Mouse (Mus musculus) intestine, embryonic 14.5 days (tissue): ENCODE data around the gene Tmeff1. TPM values are rescaled to one million over a fixed set of nuclear protein-coding genes. Genes with fewer than 3 reads are reported as not detected.
"Not testable (repeated sequence)": the region's sequence is repeated elsewhere in the genome, so short reads cannot be mapped to it uniquely, and the experiment has no call there.

Experiments used
- ATAC-seq: fragments of 200-750 bp; cut with Nextera tagmentation; replicated peaks from 2 replicates; pipeline ENCODE4 v1.8.0; 2017; ENCODE audit warnings: low read depth, moderate number of reproducible peaks, moderate TSS enrichment, moderate library complexity; ENCODE audit not compliant: low FRiP score, low TSS enrichment
- DNase-seq: peaks from one replicate; pipeline ENCODE4 v3.0.0-alpha.2; 2018; ENCODE audit warnings: low spot score
- H3K27ac ChIP-seq: fragments of 300-500 bp; sonication (generic); 2 replicates; pipeline ENCODE4 v1.5.1; 2014; ENCODE audit warnings: low read depth, mild to moderate bottlenecking, control low read depth
- H3K27me3 ChIP-seq: fragments of 300-500 bp; sonication (generic); replicated peaks from 2 replicates; pipeline ENCODE4 v1.6.1; 2014; ENCODE audit warnings: low read length, control low read depth; ENCODE audit not compliant: control insufficient read depth, insufficient read depth
- H3K36me3 ChIP-seq: fragments of 300-500 bp; sonication (generic); 2 replicates; pipeline ENCODE4 v1.6.1; 2014; ENCODE audit warnings: low read length, control low read depth; ENCODE audit not compliant: control insufficient read depth, insufficient read depth
- H3K4me1 ChIP-seq: fragments of 300-500 bp; sonication (generic); replicated peaks from 2 replicates; pipeline ENCODE4 v1.6.1; 2014; ENCODE audit warnings: low read length, control low read depth, mixed read lengths; ENCODE audit not compliant: control insufficient read depth, insufficient read depth
- H3K4me2 ChIP-seq: fragments of 300-500 bp; sonication (generic); 2 replicates; pipeline ENCODE4 v1.6.1; 2014; ENCODE audit warnings: low read length
- H3K4me3 ChIP-seq: fragments of 300-500 bp; sonication (generic); 2 replicates; pipeline ENCODE4 v1.5.1; 2014; ENCODE audit warnings: low read depth, low read length, control low read depth, mixed read lengths
- H3K9ac ChIP-seq: fragments of 300-500 bp; sonication (generic); 2 replicates; pipeline ENCODE4 v1.6.1; 2014; ENCODE audit warnings: mild to moderate bottlenecking, low read length
- H3K9me3 ChIP-seq: fragments of 300-500 bp; sonication (generic); 2 replicates; pipeline ENCODE4 v1.6.1; 2016; ENCODE audit warnings: low read length, control low read depth; ENCODE audit not compliant: control insufficient read depth
- WGBS: fragments of 180-500 bp; shearing (Covaris S2); extraction: QIAGEN DNeasy Blood & Tissue Kit; methylation state at CpG from one replicate; pipeline ENCODE4 v1.1.7; 2014; 5-methylcytosine and 5-hydroxymethylcytosine counted together
- polyA plus RNA-seq: library from polyadenylated mRNA; unstranded; fragments of >200 nt; fragmentation: Nextera tagmentation; extraction: Ambion mirVana; gene quantifications from 2 replicates; pipeline ENCODE4 v1.2.1, GENCODE M21; 2014

Gene Tmeff1
- polyA plus RNA-seq, 1 experiment from 2014 or later, result 64.5 TPM

DNA sequence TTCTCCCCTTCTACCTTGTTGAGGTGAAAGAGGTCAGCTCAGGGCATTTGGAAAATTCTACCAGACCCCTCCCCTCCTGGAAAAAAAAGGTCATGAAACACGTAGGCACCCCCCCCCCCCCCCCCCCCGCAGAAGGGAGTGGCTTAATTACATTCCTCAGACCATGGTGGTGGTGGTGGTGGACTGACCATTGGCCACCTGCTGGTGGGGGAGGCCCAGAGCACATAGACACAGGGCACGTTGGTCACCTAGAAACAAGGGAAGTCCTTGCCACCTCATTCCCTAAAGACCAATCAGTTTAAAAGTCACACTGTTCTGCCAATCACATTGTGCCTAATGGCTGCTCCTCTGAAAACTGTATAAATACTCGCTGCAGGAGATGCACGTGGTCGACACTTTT is 94.8 kb downstream of the Tmeff1 start:
- not testable (repeated sequence) for H3K9me3 ChIP-seq, DNase-seq, H3K36me3 ChIP-seq, H3K4me3 ChIP-seq, H3K27ac ChIP-seq, H3K4me2 ChIP-seq, H3K9ac ChIP-seq, H3K27me3 ChIP-seq, H3K4me1 ChIP-seq
- WGBS, result 76% methylated on average over 4 of the region's 6 CpGs
- ATAC-seq, result peak; percentile 66; the same call in 1 of the 2 replicates

- H3K36me3 ChIP-seq, result peaks cover 10% of the 10 kb centered on the region; the same call in 1 of the 2 replicates
- H3K4me2 ChIP-seq, result peak overlapping the region; percentile 41
- no peak overlapping the region for H3K4me3 ChIP-seq
- no peak overlapping the region for H3K9ac ChIP-seq
- no peaks in the 10 kb centered on the region for H3K9me3 ChIP-seq
- ATAC-seq, result peak; percentile 38; the same call in 1 of the 2 replicates
- no peaks in the 10 kb centered on the region for H3K27me3 ChIP-seq
- WGBS, result 53% methylated on average over 7 of the region's 7 CpGs
- peaks cover 4% of the 10 kb centered on the region; the same call in 1 of the 2 replicates for H3K4me1 ChIP-seq
- peak; percentile 67 for DNase-seq
- no peak overlapping the region for H3K27ac ChIP-seq
Measured at GRCm38 (mm10) chr4:48680214-48680613, 95.2 kb downstream of the Tmeff1 start.

DNA sequence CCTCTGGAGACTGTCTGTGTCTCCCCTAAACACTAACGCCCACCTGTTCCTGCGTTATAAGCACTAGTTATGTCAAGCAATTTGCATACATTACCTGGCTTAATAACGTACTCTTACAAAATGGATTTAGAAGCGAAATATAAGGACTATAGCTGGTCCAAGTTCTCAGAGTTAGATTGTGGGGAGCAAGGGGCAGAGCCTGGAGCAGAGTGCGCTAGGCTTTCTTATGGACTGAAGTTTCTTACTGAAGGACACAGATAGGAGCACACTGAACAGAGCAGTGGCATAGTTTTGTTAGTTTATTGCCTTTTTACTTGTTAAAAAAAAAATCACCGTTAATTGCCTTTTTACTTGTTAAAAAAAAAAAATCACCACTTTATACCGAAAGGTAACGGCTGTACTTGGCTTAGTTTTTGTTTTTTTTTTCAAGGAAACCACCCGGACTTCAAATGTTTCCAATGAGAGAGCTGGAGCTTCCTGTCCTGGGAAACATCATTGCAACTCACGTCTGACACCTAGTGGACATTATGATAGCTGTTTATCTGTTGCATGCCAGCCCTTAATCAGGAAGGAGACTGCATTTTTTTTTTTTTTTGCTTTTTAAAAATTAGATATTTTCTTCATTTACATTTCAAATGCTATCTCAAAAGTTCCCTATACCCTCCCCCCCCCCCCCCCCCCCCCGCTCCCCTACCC is 95.8 kb downstream of the Tmeff1 start:
- Histone ChIP-seq H3K4me3 (no peak overlapping the region), H3K4me1 (peaks cover 4% of the 10 kb centered on the region; the same call in 1 of the 2 replicates), H3K9me3 (no peaks in the 10 kb centered on the region), H3K36me3 (peaks cover 5% of the 10 kb centered on the region; the same call in 1 of the 2 replicates), H3K4me2 (peak overlapping the region; percentile 41), H3K27ac (0 out of 2 replicates have a peak overlapping the region, but pooled peaks have one; percentile 33), H3K9ac (no peak overlapping the region; the same call in 1 of the 2 replicates), H3K27me3 (no peaks in the 10 kb centered on the region)
- DNase-seq, result peak; percentile 63
- WGBS, result 37% methylated on average over 10 of the region's 11 CpGs
- no peak; the same call in 1 of the 2 replicates for ATAC-seq

GRCm38 (mm10) chr4:48683126-48683525 is 98.2 kb downstream of the Tmeff1 start:
- H3K9ac ChIP-seq, result no peak overlapping the region
- ATAC-seq (no peak), DNase-seq (no peak)
- no peaks in the 10 kb centered on the region for H3K36me3 ChIP-seq
- H3K4me2 ChIP-seq, result no peak overlapping the region
- no peaks in the 10 kb centered on the region for H3K9me3 ChIP-seq
- no peaks in the 10 kb centered on the region for H3K27me3 ChIP-seq
- H3K27ac ChIP-seq, result no peak overlapping the region
- WGBS, result 94% methylated on average over 8 of the region's 8 CpGs
- H3K4me1 ChIP-seq, result peaks cover 4% of the 10 kb centered on the region; the same call in 1 of the 2 replicates
- no peak overlapping the region for H3K4me3 ChIP-seq

DNA sequence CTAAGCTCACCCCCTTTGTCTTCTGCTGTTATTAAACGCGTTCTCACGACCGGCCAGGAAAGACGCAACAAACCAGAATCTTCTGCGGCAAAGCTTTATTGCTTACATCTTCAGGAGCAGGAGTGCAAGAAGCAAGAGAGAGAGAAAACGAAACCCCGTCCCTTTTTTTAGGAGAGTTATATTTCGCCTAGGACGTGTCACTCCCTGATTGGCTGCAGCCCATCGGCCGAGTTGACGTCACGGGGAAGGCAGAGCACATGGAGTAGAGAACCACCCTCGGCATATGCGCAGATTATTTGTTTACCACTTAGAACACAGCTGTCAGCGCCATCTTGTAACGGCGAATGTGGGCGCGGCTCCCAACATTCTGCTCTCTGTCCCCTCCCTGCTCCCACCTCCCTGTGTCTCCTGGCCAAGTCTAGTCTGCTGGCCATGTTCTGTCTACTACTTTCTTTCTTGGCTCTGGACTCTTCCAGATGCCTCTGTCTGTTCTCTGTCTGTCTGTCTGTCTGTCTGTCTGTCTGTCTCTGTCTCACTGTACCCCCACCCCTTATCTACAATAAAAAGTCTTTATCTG is 98.7 kb downstream of the Tmeff1 start:
- not testable (repeated sequence) for H3K27ac ChIP-seq, H3K4me2 ChIP-seq, H3K9ac ChIP-seq, H3K27me3 ChIP-seq, H3K9me3 ChIP-seq, H3K4me3 ChIP-seq, H3K36me3 ChIP-seq, H3K4me1 ChIP-seq, DNase-seq, ATAC-seq
- WGBS, result 97% methylated on average over 15 of the region's 21 CpGs

GRCm38 (mm10) chr4:48684593-48685187 is 99.7 kb downstream of the Tmeff1 start:
- ATAC-seq, result no peak
- Histone ChIP-seq H3K4me2 (no peak overlapping the region), H3K27me3 (no peaks in the 10 kb centered on the region), H3K36me3 (no peaks in the 10 kb centered on the region), H3K27ac (no peak overlapping the region), H3K4me1 (peaks cover 4% of the 10 kb centered on the region; the same call in 1 of the 2 replicates), H3K9ac (no peak overlapping the region), H3K9me3 (no peaks in the 10 kb centered on the region), H3K4me3 (no peak overlapping the region)
- no peak for DNase-seq
- WGBS, result 65% methylated on average over 7 of the region's 7 CpGs

DNA sequence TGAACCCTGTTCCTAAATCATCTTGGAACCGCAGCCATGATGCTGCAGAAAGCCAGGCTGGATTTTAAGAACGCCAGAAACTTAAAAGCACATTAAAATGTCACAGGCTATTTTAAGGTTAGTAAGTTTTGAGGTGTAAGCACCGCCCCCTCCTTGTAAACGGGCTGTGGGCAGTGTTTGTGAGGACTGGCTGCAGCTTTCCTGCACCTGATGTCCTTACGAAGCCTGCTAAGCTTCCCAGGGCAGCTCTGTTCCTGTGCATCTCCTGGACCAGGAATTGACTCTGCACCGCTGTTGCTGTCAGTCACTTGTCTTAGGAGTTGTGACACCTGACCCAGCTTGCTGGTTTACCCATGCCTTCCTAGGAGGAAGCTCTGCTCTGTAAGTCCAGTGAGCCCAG is 103.2 kb downstream of the Tmeff1 start:
- no peak for DNase-seq
- H3K27me3 ChIP-seq, result no peaks in the 10 kb centered on the region
- WGBS, result 73% methylated on average over 6 of the region's 6 CpGs
- H3K4me2 ChIP-seq, result no peak overlapping the region
- H3K9me3 ChIP-seq, result no peaks in the 10 kb centered on the region
- H3K27ac ChIP-seq, result no peak overlapping the region
- no peak overlapping the region for H3K4me3 ChIP-seq
- no peaks in the 10 kb centered on the region for H3K4me1 ChIP-seq
- ATAC-seq, result no peak
- no peaks in the 10 kb centered on the region for H3K36me3 ChIP-seq
- H3K9ac ChIP-seq, result no peak overlapping the region

DNA sequence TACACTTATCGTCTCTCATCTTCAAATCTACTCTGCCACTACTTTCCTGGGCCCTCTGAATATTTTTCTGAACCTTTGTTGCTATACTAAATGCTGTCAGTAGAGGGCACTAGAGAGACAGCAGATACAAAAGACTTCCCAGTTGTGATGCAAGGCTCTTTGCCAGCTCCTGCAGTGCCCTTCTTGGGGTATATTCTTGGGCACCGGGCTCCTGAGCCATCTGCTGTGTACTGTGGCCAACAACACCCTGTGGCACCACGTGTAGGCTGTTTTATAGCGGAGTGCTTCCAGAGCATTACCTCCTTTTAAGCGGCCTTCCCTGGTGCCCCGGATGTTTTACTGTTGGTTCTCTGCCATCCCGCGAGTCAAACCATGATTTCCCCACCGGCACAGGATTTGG is 105.7 kb downstream of the Tmeff1 start:
- H3K9ac ChIP-seq, result no peak overlapping the region
- no peaks in the 10 kb centered on the region for H3K27me3 ChIP-seq
- no peaks in the 10 kb centered on the region for H3K4me1 ChIP-seq
- DNase-seq (peak; percentile 61), ATAC-seq (no peak)
- H3K27ac ChIP-seq, result no peak overlapping the region
- 81% methylated on average over 9 of the region's 9 CpGs for WGBS
- no peak overlapping the region for H3K4me3 ChIP-seq
- H3K36me3 ChIP-seq, result no peaks in the 10 kb centered on the region
- H3K9me3 ChIP-seq, result no peaks in the 10 kb centered on the region
- no peak overlapping the region for H3K4me2 ChIP-seq
